Mouse (Mus musculus): ENCODE measurements at regions not wholly inside any gene's neighbourhood (a gene's known extent, or its start where the extent isn't known, plus 50 kb on each side); places are given as distances from the start of the nearest gene placed in this dataset.

- Histone ChIP-seq H3K9ac (replicated peaks; ENCODE audit: low read length, poor library complexity, severe bottlenecking) (no peak overlapping the region), H3K4me1 (ENCODE audit: insufficient read depth, low read length) (no peaks in the 10 kb centered on the region), H3K27ac (ENCODE audit: low read depth, low read length) (no peak overlapping the region), H3K9me3 (ENCODE audit: low read length) (no peaks in the 10 kb centered on the region), H3K27me3 (ENCODE audit: insufficient read depth, low read length) (no peaks in the 10 kb centered on the region), H3K4me3 (ENCODE audit: low read depth, low read length) (no peak overlapping the region), H3K36me3 (ENCODE audit: insufficient read depth, low read length) (no peaks in the 10 kb centered on the region), H3K4me2 (ENCODE audit: low read depth, low read length, poor library complexity, severe bottlenecking) (peak overlapping the region; percentile 35)
- WGBS: 75% methylated on average over 19 of the region's 19 CpGs
- ATAC-seq (ENCODE audit: low FRiP score): no peak
- DNase-seq (ENCODE audit: low spot score): no peak
- TF ChIP-seq CTCF (IDR thresholded peaks at IDR 0.05): no peak
Measured at GRCm38 (mm10) chr10:23449860-23450646, 99.5 kb upstream of the Eya4 start.

DNA sequence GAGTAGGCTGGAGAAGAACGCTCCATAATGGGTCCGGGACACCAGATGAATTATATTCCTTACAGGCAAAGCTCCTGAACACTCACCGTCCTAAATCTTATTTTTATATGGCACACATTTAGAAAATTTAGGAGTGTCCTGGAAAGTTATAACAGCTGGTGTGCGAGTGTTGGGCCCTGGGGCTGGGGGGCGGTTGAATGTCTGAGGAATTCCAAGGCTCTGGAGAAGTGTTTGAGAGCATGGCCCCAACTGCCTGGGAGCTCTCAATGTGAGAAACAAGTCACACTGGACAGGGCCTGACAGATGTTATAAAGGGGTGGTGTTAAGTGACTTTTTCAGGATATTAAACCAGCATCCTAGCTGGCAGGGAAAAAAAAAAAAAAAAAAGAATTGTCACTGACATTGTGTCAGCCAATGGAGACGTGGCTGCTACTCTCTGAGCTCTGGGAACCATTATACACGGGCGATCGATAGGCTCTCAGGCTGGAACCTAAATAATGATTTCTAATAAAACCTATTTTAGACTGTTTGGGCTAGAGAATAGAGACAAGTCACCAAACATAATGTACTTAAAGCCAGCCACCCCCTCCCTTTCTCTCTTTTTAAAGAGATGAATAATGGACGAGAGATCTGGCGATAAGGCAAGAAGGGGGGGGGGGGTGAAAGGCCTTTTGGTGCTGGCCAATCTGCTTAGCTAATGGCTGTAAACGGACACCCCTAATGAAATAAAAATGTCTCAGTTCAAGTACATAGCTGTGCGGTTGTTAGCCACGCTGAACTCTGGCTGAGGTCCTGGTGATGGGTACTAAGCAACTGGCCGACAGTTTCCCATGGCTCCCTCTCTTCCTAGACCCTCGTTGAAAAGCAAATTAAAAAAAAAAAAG, 98.6 kb upstream of the Eya4 start:
- no peak overlapping the region for H3K27ac ChIP-seq (ENCODE audit: low read depth, low read length)
- H3K36me3 ChIP-seq (ENCODE audit: insufficient read depth, low read length): no peaks in the 10 kb centered on the region
- no peaks in the 10 kb centered on the region for H3K4me1 ChIP-seq (ENCODE audit: insufficient read depth, low read length)
- H3K4me3 ChIP-seq (ENCODE audit: low read depth, low read length): peak overlapping the region; percentile 6; the same call in 1 of the 2 replicates
- DNase-seq (ENCODE audit: low spot score): peak; percentile 11
- ATAC-seq (ENCODE audit: low FRiP score): no peak
- H3K9ac ChIP-seq (replicated peaks; ENCODE audit: low read length, poor library complexity, severe bottlenecking): 0 out of 2 replicates have a peak overlapping the region, but pooled peaks have one; percentile 19
- 46% methylated on average over 16 of the region's 16 CpGs for WGBS
- no peaks in the 10 kb centered on the region for H3K27me3 ChIP-seq (ENCODE audit: insufficient read depth, low read length)
- no peak for TF ChIP-seq CTCF (IDR thresholded peaks at IDR 0.05)
- H3K9me3 ChIP-seq (ENCODE audit: low read length): no peaks in the 10 kb centered on the region
- H3K4me2 ChIP-seq (ENCODE audit: low read depth, low read length, poor library complexity, severe bottlenecking): peak overlapping the region; percentile 35

- no peak overlapping the region for H3K27ac ChIP-seq (ENCODE audit: low read depth, low read length)
- no peak overlapping the region for H3K4me2 ChIP-seq (ENCODE audit: low read depth, low read length, poor library complexity, severe bottlenecking)
- no peak overlapping the region for H3K9ac ChIP-seq (replicated peaks; ENCODE audit: low read length, poor library complexity, severe bottlenecking)
- H3K36me3 ChIP-seq (ENCODE audit: insufficient read depth, low read length): no peaks in the 10 kb centered on the region
- DNase-seq (ENCODE audit: low spot score) (no peak), ATAC-seq (ENCODE audit: low FRiP score) (no peak)
- no peak for TF ChIP-seq CTCF (IDR thresholded peaks at IDR 0.05)
- no peaks in the 10 kb centered on the region for H3K9me3 ChIP-seq (ENCODE audit: low read length)
- no peaks in the 10 kb centered on the region for H3K4me1 ChIP-seq (ENCODE audit: insufficient read depth, low read length)
- no peak overlapping the region for H3K4me3 ChIP-seq (ENCODE audit: low read depth, low read length)
- H3K27me3 ChIP-seq (ENCODE audit: insufficient read depth, low read length): no peaks in the 10 kb centered on the region
- 66% methylated on average over 2 of the region's 2 CpGs for WGBS
Measured at GRCm38 (mm10) chr10:23430376-23430775, 79.8 kb upstream of the Eya4 start.

- WGBS: 43% methylated on average over 7 of the region's 7 CpGs
- no peak overlapping the region for H3K4me2 ChIP-seq (ENCODE audit: low read depth, low read length, poor library complexity, severe bottlenecking)
- no peak for DNase-seq (ENCODE audit: low spot score)
Measured at GRCm38 (mm10) chr10:23413794-23414518, 63.4 kb upstream of the Eya4 start.

GRCm38 (mm10) chr10:23403351-23403938, 52.9 kb upstream of the Eya4 start:
- 55% methylated on average over 4 of the region's 4 CpGs for WGBS
- Histone ChIP-seq H3K9ac (replicated peaks; ENCODE audit: low read length, poor library complexity, severe bottlenecking) (no peak overlapping the region), H3K27me3 (ENCODE audit: insufficient read depth, low read length) (no peaks in the 10 kb centered on the region), H3K4me2 (ENCODE audit: low read depth, low read length, poor library complexity, severe bottlenecking) (no peak overlapping the region), H3K4me1 (ENCODE audit: insufficient read depth, low read length) (no peaks in the 10 kb centered on the region), H3K4me3 (ENCODE audit: low read depth, low read length) (no peak overlapping the region), H3K36me3 (ENCODE audit: insufficient read depth, low read length) (no peaks in the 10 kb centered on the region), H3K9me3 (ENCODE audit: low read length) (peaks cover 6% of the 10 kb centered on the region; the same call in 1 of the 2 replicates), H3K27ac (ENCODE audit: low read depth, low read length) (no peak overlapping the region)
- ATAC-seq (ENCODE audit: low FRiP score) (no peak; the same call in 1 of the 2 replicates), DNase-seq (ENCODE audit: low spot score) (peak; percentile 37)
- peak; percentile 50 for TF ChIP-seq CTCF (IDR thresholded peaks at IDR 0.05)

More at GRCm38 (mm10) chr10:23413794-23414518, 63.4 kb upstream of the Eya4 start:
- Histone ChIP-seq H3K4me1 (ENCODE audit: insufficient read depth, low read length) (no peaks in the 10 kb centered on the region), H3K9me3 (ENCODE audit: low read length) (no peaks in the 10 kb centered on the region), H3K9ac (replicated peaks; ENCODE audit: low read length, poor library complexity, severe bottlenecking) (no peak overlapping the region), H3K27me3 (ENCODE audit: insufficient read depth, low read length) (no peaks in the 10 kb centered on the region), H3K4me3 (ENCODE audit: low read depth, low read length) (no peak overlapping the region), H3K27ac (ENCODE audit: low read depth, low read length) (no peak overlapping the region), H3K36me3 (ENCODE audit: insufficient read depth, low read length) (no peaks in the 10 kb centered on the region)
- peak; percentile 38; the same call in 1 of the 2 replicates for ATAC-seq (ENCODE audit: low FRiP score)
- no peak for TF ChIP-seq CTCF (IDR thresholded peaks at IDR 0.05)

All from midbrain, postnatal 0 days (tissue).